Mouse (Mus musculus) forebrain, embryonic 16.5 days (tissue): ENCODE measurements at regions not wholly inside any gene's neighbourhood (a gene's known extent, or its start where the extent isn't known, plus 50 kb on each side); places are given as distances from the start of the nearest gene placed in this dataset.

Experiments
- ATAC-seq: fragments of 200-750 bp; cut with Nextera tagmentation; 2 replicates; pipeline ENCODE4 v1.8.0; 2017; ENCODE audit warnings: mild to moderate bottlenecking, moderate library complexity
- H3K27ac ChIP-seq: fragments of 300-500 bp; sonication (generic); 2 replicates; pipeline ENCODE4 v1.5.1; 2014; ENCODE audit warnings: low read length, control low read depth
- H3K27me3 ChIP-seq: fragments of 300-500 bp; sonication (generic); replicated peaks from 2 replicates; pipeline ENCODE4 v1.6.1; 2014; ENCODE audit warnings: low read length; ENCODE audit not compliant: control insufficient read depth, insufficient read depth
- H3K36me3 ChIP-seq: fragments of 300-500 bp; sonication (generic); 2 replicates; pipeline ENCODE4 v1.6.1; 2014; ENCODE audit not compliant: control insufficient read depth, insufficient read depth
- H3K4me1 ChIP-seq: fragments of 300-500 bp; sonication (generic); replicated peaks from 2 replicates; pipeline ENCODE4 v1.6.1; 2014; ENCODE audit warnings: low read length; ENCODE audit not compliant: control insufficient read depth, insufficient read depth
- H3K4me2 ChIP-seq: fragments of 300-500 bp; sonication (generic); 2 replicates; pipeline ENCODE4 v1.6.1; 2014; ENCODE audit warnings: mild to moderate bottlenecking, low read length, control low read depth
- H3K4me3 ChIP-seq: fragments of 300-500 bp; sonication (generic); replicated peaks from 2 replicates; pipeline ENCODE4 v1.5.1; 2014; ENCODE audit warnings: mild to moderate bottlenecking, low read length, control low read depth
- H3K9ac ChIP-seq: fragments of 300-500 bp; sonication (generic); replicated peaks from 2 replicates; pipeline ENCODE4 v1.6.1; 2014; ENCODE audit warnings: low read depth, low read length, control low read depth
- H3K9me3 ChIP-seq: fragments of 300-500 bp; sonication (generic); 2 replicates; pipeline ENCODE4 v1.6.1; 2016; ENCODE audit warnings: low read length; ENCODE audit not compliant: control insufficient read depth
- WGBS: fragments of 180-500 bp; shearing (Covaris S2); extraction: QIAGEN DNeasy Blood & Tissue Kit; methylation state at CpG from one replicate; pipeline ENCODE4 v1.1.7; 2014; 5-methylcytosine and 5-hydroxymethylcytosine counted together

GRCm38 (mm10) chr15:93958086-93958485 is 362.4 kb upstream of the Prickle1 start:
- WGBS = 71% methylated on average over 1 of the region's 1 CpGs
- no peak overlapping the region for H3K9ac ChIP-seq
- peaks cover 4% of the 10 kb centered on the region; the same call in 1 of the 2 replicates for H3K4me1 ChIP-seq
- H3K9me3 ChIP-seq = no peaks in the 10 kb centered on the region
- no peak overlapping the region for H3K27ac ChIP-seq
- H3K4me3 ChIP-seq = no peak overlapping the region
- no peaks in the 10 kb centered on the region for H3K36me3 ChIP-seq
- H3K27me3 ChIP-seq = no peaks in the 10 kb centered on the region
- ATAC-seq = no peak
- H3K4me2 ChIP-seq = no peak overlapping the region

- no peak overlapping the region; the same call in 1 of the 2 replicates for H3K27ac ChIP-seq
- peaks cover 4% of the 10 kb centered on the region; the same call in 1 of the 2 replicates for H3K4me1 ChIP-seq
- H3K36me3 ChIP-seq = no peaks in the 10 kb centered on the region
- no peaks in the 10 kb centered on the region for H3K27me3 ChIP-seq
- H3K4me2 ChIP-seq = no peak overlapping the region
- H3K9ac ChIP-seq = no peak overlapping the region
- H3K9me3 ChIP-seq = no peaks in the 10 kb centered on the region
- ATAC-seq = no peak
- 95% methylated on average over 11 of the region's 11 CpGs for WGBS
- no peak overlapping the region for H3K4me3 ChIP-seq
These were observed 361.1 kb upstream of the Prickle1 start for GRCm38 (mm10) chr15:93956801-93957200.

GRCm38 (mm10) chr15:93953548-93953947 is 357.9 kb upstream of the Prickle1 start:
- WGBS = 88% methylated on average over 1 of the region's 1 CpGs
- Histone ChIP-seq H3K4me2 (no peak overlapping the region), H3K4me1 (peaks cover 4% of the 10 kb centered on the region; the same call in 1 of the 2 replicates), H3K36me3 (no peaks in the 10 kb centered on the region), H3K9ac (no peak overlapping the region), H3K9me3 (no peaks in the 10 kb centered on the region), H3K27ac (no peak overlapping the region), H3K27me3 (no peaks in the 10 kb centered on the region), H3K4me3 (no peak overlapping the region)
- no peak for ATAC-seq

GRCm38 (mm10) chr15:93950441-93950840 is 354.8 kb upstream of the Prickle1 start:
- 97% methylated on average over 1 of the region's 1 CpGs for WGBS
- no peaks in the 10 kb centered on the region for H3K36me3 ChIP-seq
- ATAC-seq = no peak

GRCm38 (mm10) chr15:93948902-93949301 is 353.2 kb upstream of the Prickle1 start:
- H3K9ac ChIP-seq = no peak overlapping the region
- no peak for ATAC-seq
- H3K27ac ChIP-seq = no peak overlapping the region
- no peak overlapping the region for H3K4me3 ChIP-seq
- H3K36me3 ChIP-seq = no peaks in the 10 kb centered on the region
- 78% methylated on average over 4 of the region's 4 CpGs for WGBS
- H3K4me1 ChIP-seq = no peaks in the 10 kb centered on the region
- H3K9me3 ChIP-seq = no peaks in the 10 kb centered on the region
- no peak overlapping the region for H3K4me2 ChIP-seq
- no peaks in the 10 kb centered on the region for H3K27me3 ChIP-seq

More at GRCm38 (mm10) chr15:93950441-93950840, 354.8 kb upstream of the Prickle1 start:
- no peak overlapping the region for H3K4me3 ChIP-seq
- no peaks in the 10 kb centered on the region for H3K4me1 ChIP-seq
- no peaks in the 10 kb centered on the region for H3K27me3 ChIP-seq
- no peaks in the 10 kb centered on the region for H3K9me3 ChIP-seq
- H3K27ac ChIP-seq = no peak overlapping the region
- no peak overlapping the region for H3K9ac ChIP-seq
- H3K4me2 ChIP-seq = no peak overlapping the region

DNA sequence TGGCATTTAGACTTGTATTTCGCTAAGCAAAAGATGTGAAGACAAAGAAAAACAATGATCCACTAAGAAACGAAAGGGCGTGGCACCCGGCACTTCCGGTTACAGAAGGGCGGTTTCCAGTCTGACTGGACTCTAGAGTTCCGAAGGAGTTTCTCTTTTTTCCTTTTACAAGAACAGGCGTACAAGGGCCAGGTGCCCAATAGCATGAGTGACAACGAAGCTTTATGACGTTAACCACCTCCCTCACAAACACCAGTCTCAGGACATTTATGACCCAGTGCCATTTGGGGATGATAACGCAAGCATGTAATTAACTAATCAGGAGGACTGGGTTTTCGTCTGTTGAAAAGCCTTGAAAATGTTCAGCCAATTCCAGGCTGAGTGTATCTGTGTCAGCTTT is 347.9 kb upstream of the Prickle1 start:
- Histone ChIP-seq H3K4me3 (no peak overlapping the region), H3K9ac (no peak overlapping the region), H3K27ac (no peak overlapping the region), H3K4me1 (no peaks in the 10 kb centered on the region), H3K36me3 (no peaks in the 10 kb centered on the region), H3K4me2 (no peak overlapping the region), H3K9me3 (no peaks in the 10 kb centered on the region), H3K27me3 (no peaks in the 10 kb centered on the region)
- 84% methylated on average over 12 of the region's 12 CpGs for WGBS
- no peak for ATAC-seq

GRCm38 (mm10) chr15:93932971-93933496 is 337.3 kb upstream of the Prickle1 start:
- Histone ChIP-seq H3K4me1 (no peaks in the 10 kb centered on the region), H3K27me3 (no peaks in the 10 kb centered on the region), H3K27ac (no peak overlapping the region), H3K36me3 (no peaks in the 10 kb centered on the region), H3K9ac (no peak overlapping the region), H3K9me3 (no peaks in the 10 kb centered on the region), H3K4me3 (no peak overlapping the region), H3K4me2 (no peak overlapping the region)
- no peak for ATAC-seq
- WGBS = 25% methylated on average over 5 of the region's 5 CpGs

DNA sequence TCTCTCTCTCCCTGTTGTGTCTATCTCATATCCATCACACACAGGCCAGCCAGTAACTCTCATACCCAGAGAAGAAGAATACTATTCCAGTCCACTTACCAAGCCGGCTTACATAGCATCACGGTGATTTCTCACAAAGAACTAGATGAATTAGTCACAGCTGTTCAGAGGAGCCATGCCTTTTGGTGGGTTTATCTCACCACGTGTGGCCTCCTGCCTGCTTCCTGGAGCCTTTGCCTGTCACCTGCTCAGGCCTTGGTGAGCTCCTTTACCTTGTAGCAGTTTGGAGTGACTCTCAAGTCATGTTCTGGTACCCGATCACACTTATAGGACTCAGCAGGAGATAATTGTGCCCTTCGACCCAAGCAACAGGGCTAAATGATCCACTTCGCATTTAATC is 331.2 kb upstream of the Prickle1 start:
- no peak overlapping the region for H3K9ac ChIP-seq
- no peak for ATAC-seq
- H3K9me3 ChIP-seq = no peaks in the 10 kb centered on the region
- H3K4me2 ChIP-seq = no peak overlapping the region
- no peak overlapping the region for H3K27ac ChIP-seq
- H3K36me3 ChIP-seq = no peaks in the 10 kb centered on the region
- 42% methylated on average over 6 of the region's 6 CpGs for WGBS
- no peak overlapping the region for H3K4me3 ChIP-seq
- no peaks in the 10 kb centered on the region for H3K27me3 ChIP-seq
- no peaks in the 10 kb centered on the region for H3K4me1 ChIP-seq

DNA sequence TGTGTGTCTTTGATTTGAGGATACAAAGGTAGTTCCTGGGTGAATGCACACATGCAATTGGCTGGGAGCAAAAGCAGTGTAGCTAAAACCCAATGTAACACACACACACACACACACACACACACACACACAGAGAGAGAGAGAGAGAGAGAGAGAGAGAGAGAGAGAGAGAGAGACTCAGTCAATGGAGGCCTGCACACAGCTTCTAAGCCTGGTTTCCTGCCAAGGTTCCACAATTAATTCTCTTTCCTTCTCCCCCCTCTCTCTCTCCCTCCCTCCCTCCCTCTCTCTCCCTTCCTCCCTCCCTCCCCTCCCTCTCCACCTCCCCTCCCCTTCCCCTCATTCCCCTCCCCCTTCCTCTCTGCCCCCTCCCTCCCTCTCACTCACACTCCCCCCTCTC is 330.6 kb upstream of the Prickle1 start:
- ATAC-seq = 0 out of 2 replicates have a peak, but pooled peaks have one; percentile 23
- H3K4me2 ChIP-seq = no peak overlapping the region
- H3K4me1 ChIP-seq = no peaks in the 10 kb centered on the region
- no peaks in the 10 kb centered on the region for H3K36me3 ChIP-seq
- H3K27ac ChIP-seq = no peak overlapping the region
- no peaks in the 10 kb centered on the region for H3K9me3 ChIP-seq
- H3K4me3 ChIP-seq = no peak overlapping the region
- H3K9ac ChIP-seq = no peak overlapping the region
- no peaks in the 10 kb centered on the region for H3K27me3 ChIP-seq
